Mouse (Mus musculus) thymus, postnatal 10 days (tissue): ENCODE data around the gene Glyr1.

Experiments used
- DNase-seq, 2 experiments: peaks; one replicate each; pipeline ENCODE4 v3.0.0; 2021; ENCODE audit warnings: low spot score in 2 of 2

Gene Glyr1

GRCm38 (mm10) chr16:5011285-5011684 lies 38.4 kb downstream of the Glyr1 start:
- DNase-seq = no peak

GRCm38 (mm10) chr16:5010371-5010935 lies 39.2 kb downstream of the Glyr1 start:
- DNase-seq = no peak

GRCm38 (mm10) chr16:5008076-5008475 lies 41.6 kb downstream of the Glyr1 start:
- no peak for DNase-seq

GRCm38 (mm10) chr16:5007492-5007891 lies 42.2 kb downstream of the Glyr1 start:
- no peak for DNase-seq

GRCm38 (mm10) chr16:5007067-5007466 lies 42.6 kb downstream of the Glyr1 start, which contains the start of gene Smim22:
Gene Smim22, plus strand, starts transcription at chr16:5007288.
- no peak for DNase-seq

GRCm38 (mm10) chr16:5000611-5001010 lies 49.1 kb downstream of the Glyr1 start:
- DNase-seq = no peak

GRCm38 (mm10) chr16:4998984-4999383 lies 50.7 kb downstream of the Glyr1 start:
- no peak for DNase-seq

- no peak for DNase-seq
Observed at GRCm38 (mm10) chr16:4997553-4997952, 52.1 kb downstream of the Glyr1 start, which contains the start of gene Sept12. Gene Sept12, minus strand, starts transcription at chr16:4997852.

- DNase-seq = no peak
Observed at GRCm38 (mm10) chr16:4993276-4993675, 56.4 kb downstream of the Glyr1 start.

- no peak for DNase-seq
Observed at GRCm38 (mm10) chr16:4984717-4985116, 64.9 kb downstream of the Glyr1 start.

GRCm38 (mm10) chr16:4979755-4980380 lies 69.8 kb downstream of the Glyr1 start:
- no peak for DNase-seq

- no peak for DNase-seq
Observed at GRCm38 (mm10) chr16:4978275-4979051, 71.2 kb downstream of the Glyr1 start.

- DNase-seq = no peak
Observed at GRCm38 (mm10) chr16:4976180-4976579, 73.5 kb downstream of the Glyr1 start.

- DNase-seq = peak; percentile 25 to 31
Observed at GRCm38 (mm10) chr16:4974521-4974920, 75.1 kb downstream of the Glyr1 start.

- DNase-seq = no peak
Observed at GRCm38 (mm10) chr16:4971626-4972025, 78.0 kb downstream of the Glyr1 start.

- no peak for DNase-seq
Observed at GRCm38 (mm10) chr16:4969055-4969843, 80.4 kb downstream of the Glyr1 start.

- DNase-seq = no peak
Observed at GRCm38 (mm10) chr16:4968426-4968825, 81.2 kb downstream of the Glyr1 start.

GRCm38 (mm10) chr16:4965392-4966129 lies 84.1 kb downstream of the Glyr1 start:
- DNase-seq = no peak

- no peak for DNase-seq
Observed at GRCm38 (mm10) chr16:4964731-4965391, 84.8 kb downstream of the Glyr1 start.
